Mouse (Mus musculus): ENCODE measurements around the gene Fen1. TPM values are rescaled to one million over a fixed set of nuclear protein-coding genes. Genes with fewer than 3 reads are reported as not detected.
A peak's percentile ranks its signal among the peaks of the same experiment; 100 is the strongest.
"Not testable (repeated sequence)": the region's sequence is repeated elsewhere in the genome, so short reads cannot be mapped to it uniquely, and the experiment has no call there.

Gene Fen1
- total RNA-seq, 2 experiments from 2014 or later: 10.4 to 12.5 TPM

- DNase-seq (ENCODE audit: low spot score in 2 of 2): peak; percentile 93 to 96
Measured at GRCm38 (mm10) chr19:10182670-10183298, 21.2 kb downstream of the Fen1 start, which contains the start of gene Fads1. TSS of gene Fads1 (plus strand) at chr19:10182888.

GRCm38 (mm10) chr19:10182142-10182541 lies 21.8 kb downstream of the Fen1 start:
- no peak for DNase-seq (ENCODE audit: low spot score in 2 of 2)

GRCm38 (mm10) chr19:10181225-10181624 lies 22.7 kb downstream of the Fen1 start:
- DNase-seq (ENCODE audit: low spot score in 2 of 2): peak in 1 of 2 experiments; percentile 42

GRCm38 (mm10) chr19:10176941-10177372 lies 27.0 kb downstream of the Fen1 start:
- no peak for DNase-seq (ENCODE audit: low spot score in 2 of 2)

GRCm38 (mm10) chr19:10176477-10176876 lies 27.5 kb downstream of the Fen1 start:
- no peak for DNase-seq (ENCODE audit: low spot score in 2 of 2)

- DNase-seq (ENCODE audit: low spot score in 2 of 2): no peak
Measured at GRCm38 (mm10) chr19:10174956-10175355, 29.0 kb downstream of the Fen1 start.

GRCm38 (mm10) chr19:10173844-10174539 lies 30.0 kb downstream of the Fen1 start:
- DNase-seq (ENCODE audit: low spot score in 2 of 2): no peak

- no peak for DNase-seq (ENCODE audit: low spot score in 2 of 2)
Measured at GRCm38 (mm10) chr19:10173116-10173718, 30.8 kb downstream of the Fen1 start.

GRCm38 (mm10) chr19:10171846-10172245 lies 32.1 kb downstream of the Fen1 start:
- DNase-seq (ENCODE audit: low spot score in 2 of 2): peak; percentile 34 to 38

GRCm38 (mm10) chr19:10171359-10171758 lies 32.6 kb downstream of the Fen1 start:
- DNase-seq (ENCODE audit: low spot score in 2 of 2): no peak

GRCm38 (mm10) chr19:10170466-10170865 lies 33.5 kb downstream of the Fen1 start:
- no peak for DNase-seq (ENCODE audit: low spot score in 2 of 2)

- not testable (repeated sequence) for DNase-seq (ENCODE audit: low spot score in 2 of 2)
Measured at GRCm38 (mm10) chr19:10169692-10170330, 34.2 kb downstream of the Fen1 start.

GRCm38 (mm10) chr19:10169179-10169578 lies 34.8 kb downstream of the Fen1 start:
- no peak for DNase-seq (ENCODE audit: low spot score in 2 of 2)

- DNase-seq (ENCODE audit: low spot score in 2 of 2): no peak
Measured at GRCm38 (mm10) chr19:10168441-10168840, 35.5 kb downstream of the Fen1 start.

GRCm38 (mm10) chr19:10167951-10168350 lies 36.0 kb downstream of the Fen1 start:
- no peak for DNase-seq (ENCODE audit: low spot score in 2 of 2)

GRCm38 (mm10) chr19:10167112-10167511 lies 36.9 kb downstream of the Fen1 start:
- DNase-seq (ENCODE audit: low spot score in 2 of 2): no peak

GRCm38 (mm10) chr19:10165928-10166327 lies 38.0 kb downstream of the Fen1 start:
- not testable (repeated sequence) for DNase-seq (ENCODE audit: low spot score in 2 of 2)

- no peak for DNase-seq (ENCODE audit: low spot score in 2 of 2)
Measured at GRCm38 (mm10) chr19:10163896-10164295, 40.1 kb downstream of the Fen1 start.

- DNase-seq (ENCODE audit: low spot score in 2 of 2): no peak
Measured at GRCm38 (mm10) chr19:10157725-10158124, 46.2 kb downstream of the Fen1 start.

GRCm38 (mm10) chr19:10149189-10149588 lies 54.8 kb downstream of the Fen1 start:
- no peak for DNase-seq (ENCODE audit: low spot score in 2 of 2)
